Mouse (Mus musculus) E14TG2a.4 (cell line): ENCODE data around the gene Wdsub1.

Experiments used
- CTCF ChIP-seq: conservative IDR thresholded peaks from 2 replicates; pipeline ENCODE4 v1.5.1; 2014; ENCODE audit warnings: low read length
- NANOG ChIP-seq: IDR thresholded peaks from 2 replicates; pipeline ENCODE4 v1.6.1; 2014; ENCODE audit warnings: borderline replicate concordance, low read length, mixed read lengths
- POU5F1 ChIP-seq: IDR thresholded peaks from 2 replicates; pipeline ENCODE4 v1.6.1; 2014; ENCODE audit warnings: low read length, borderline replicate concordance

- TF ChIP-seq CTCF (no peak), POU5F1 (no peak), NANOG (no peak)
Measured at GRCm38 (mm10) chr2:59839755-59840154, 42.6 kb downstream of the Wdsub1 start.
